Mouse (Mus musculus) ovary, postnatal 10 days (tissue): ENCODE data around the gene Ccdc24.

Experiments
- DNase-seq: peaks from one replicate; pipeline ENCODE4 v3.0.0; 2022; ENCODE audit warnings: low spot score

The Ccdc24 gene

GRCm38 (mm10) chr4:117852152-117852868 lies 20.0 kb downstream of the Ccdc24 start:
- no peak for DNase-seq

- no peak for DNase-seq
Measured at GRCm38 (mm10) chr4:117850871-117851270, 21.5 kb downstream of the Ccdc24 start.

GRCm38 (mm10) chr4:117850176-117850575 lies 22.2 kb downstream of the Ccdc24 start:
- no peak for DNase-seq

GRCm38 (mm10) chr4:117849506-117849905 lies 22.9 kb downstream of the Ccdc24 start:
- DNase-seq: no peak

- no peak for DNase-seq
Measured at GRCm38 (mm10) chr4:117849063-117849462, 23.3 kb downstream of the Ccdc24 start.

GRCm38 (mm10) chr4:117847011-117847410 lies 25.3 kb downstream of the Ccdc24 start:
- DNase-seq: no peak

GRCm38 (mm10) chr4:117846261-117846660 lies 26.1 kb downstream of the Ccdc24 start:
- DNase-seq: no peak

- DNase-seq: no peak
Measured at GRCm38 (mm10) chr4:117845316-117845715, 27.0 kb downstream of the Ccdc24 start.

GRCm38 (mm10) chr4:117844467-117844866 lies 27.9 kb downstream of the Ccdc24 start:
- no peak for DNase-seq

GRCm38 (mm10) chr4:117843101-117843500 lies 29.3 kb downstream of the Ccdc24 start:
- no peak for DNase-seq

- no peak for DNase-seq
Measured at GRCm38 (mm10) chr4:117841566-117841965, 30.8 kb downstream of the Ccdc24 start.

- DNase-seq: no peak
Measured at GRCm38 (mm10) chr4:117840821-117841220, 31.5 kb downstream of the Ccdc24 start.

- no peak for DNase-seq
Measured at GRCm38 (mm10) chr4:117839366-117839765, 33.0 kb downstream of the Ccdc24 start.

- DNase-seq: no peak
Measured at GRCm38 (mm10) chr4:117837271-117837670, 35.1 kb downstream of the Ccdc24 start.

GRCm38 (mm10) chr4:117836204-117836767 lies 36.1 kb downstream of the Ccdc24 start:
- peak; percentile 79 for DNase-seq

GRCm38 (mm10) chr4:117835531-117836111 lies 36.7 kb downstream of the Ccdc24 start:
- DNase-seq: no peak

- peak; percentile 43 for DNase-seq
Measured at GRCm38 (mm10) chr4:117834845-117835530, 37.4 kb downstream of the Ccdc24 start.

GRCm38 (mm10) chr4:117834457-117834844 lies 37.9 kb downstream of the Ccdc24 start, which contains the start of gene Slc6a9:
Slc6a9 (plus strand) TSS chr4:117834506.
- DNase-seq: no peak

GRCm38 (mm10) chr4:117831920-117832691 lies 40.3 kb downstream of the Ccdc24 start:
- DNase-seq: no peak

- no peak for DNase-seq
Measured at GRCm38 (mm10) chr4:117831499-117831898, 40.9 kb downstream of the Ccdc24 start.

- DNase-seq: no peak
Measured at GRCm38 (mm10) chr4:117830801-117831200, 41.6 kb downstream of the Ccdc24 start.

GRCm38 (mm10) chr4:117830124-117830551 lies 42.2 kb downstream of the Ccdc24 start:
- peak; percentile 45 for DNase-seq
